Mouse (Mus musculus): Measurements from ENCODE around the gene Hsd17b2. TPM values are rescaled to one million over a fixed set of nuclear protein-coding genes. Genes with fewer than 3 reads are reported as not detected.
"Not testable (repeated sequence)": the region's sequence is repeated elsewhere in the genome, so short reads cannot be mapped to it uniquely, and the experiment has no call there.

Hsd17b2 gene
- total RNA-seq, 2 experiments from 2014 or later = not detected

DNA sequence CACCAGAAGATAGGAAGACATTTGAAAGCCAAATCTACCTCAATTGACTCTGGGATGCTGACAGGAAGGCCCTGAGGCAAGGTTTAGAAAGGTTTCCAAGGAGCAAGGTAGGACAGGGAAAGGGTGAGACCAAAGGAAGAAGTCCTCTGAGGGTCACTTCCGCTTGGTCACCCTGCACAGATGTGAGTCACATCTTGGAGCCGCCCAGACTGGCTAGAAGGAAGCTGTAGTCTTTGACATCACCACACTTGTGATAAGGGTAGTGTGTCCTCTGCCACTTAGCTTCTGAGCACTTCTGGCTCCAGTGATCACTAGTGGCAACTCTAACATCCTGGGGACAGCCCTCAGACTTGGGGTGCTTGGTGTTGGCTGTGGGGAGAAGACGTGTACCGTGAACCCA lies 4.4 kb downstream of the Hsd17b2 start:
- ATAC-seq (replicated peaks; ENCODE audit: poor library complexity, severe bottlenecking) = no peak

DNA sequence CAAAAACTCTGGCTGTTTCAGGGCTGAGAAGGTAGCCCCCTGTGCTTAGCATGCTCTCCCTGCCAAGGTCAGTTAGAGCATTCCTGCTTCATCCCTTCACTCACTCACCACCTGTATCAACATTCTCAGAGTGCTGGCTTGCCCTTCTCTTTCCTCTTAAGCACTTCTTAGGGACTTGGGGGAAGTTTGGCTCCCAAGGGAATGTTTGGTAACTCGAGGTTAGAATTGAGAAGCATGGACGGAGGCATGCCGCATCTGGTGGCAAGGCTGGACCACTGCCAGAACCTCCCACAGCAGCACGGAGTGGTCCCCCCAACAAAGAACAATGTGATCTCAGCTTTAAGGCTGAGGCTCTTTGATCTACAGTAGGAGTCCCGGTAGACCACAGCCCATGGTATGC lies 10.5 kb downstream of the Hsd17b2 start:
- no peak for ATAC-seq (replicated peaks; ENCODE audit: poor library complexity, severe bottlenecking)

GRCm38 (mm10) chr8:117714604-117715003 lies 12.9 kb downstream of the Hsd17b2 start:
- ATAC-seq (replicated peaks; ENCODE audit: poor library complexity, severe bottlenecking) = no peak

- ATAC-seq (replicated peaks; ENCODE audit: poor library complexity, severe bottlenecking) = no peak
Measured at GRCm38 (mm10) chr8:117715896-117716295, 14.2 kb downstream of the Hsd17b2 start.

DNA sequence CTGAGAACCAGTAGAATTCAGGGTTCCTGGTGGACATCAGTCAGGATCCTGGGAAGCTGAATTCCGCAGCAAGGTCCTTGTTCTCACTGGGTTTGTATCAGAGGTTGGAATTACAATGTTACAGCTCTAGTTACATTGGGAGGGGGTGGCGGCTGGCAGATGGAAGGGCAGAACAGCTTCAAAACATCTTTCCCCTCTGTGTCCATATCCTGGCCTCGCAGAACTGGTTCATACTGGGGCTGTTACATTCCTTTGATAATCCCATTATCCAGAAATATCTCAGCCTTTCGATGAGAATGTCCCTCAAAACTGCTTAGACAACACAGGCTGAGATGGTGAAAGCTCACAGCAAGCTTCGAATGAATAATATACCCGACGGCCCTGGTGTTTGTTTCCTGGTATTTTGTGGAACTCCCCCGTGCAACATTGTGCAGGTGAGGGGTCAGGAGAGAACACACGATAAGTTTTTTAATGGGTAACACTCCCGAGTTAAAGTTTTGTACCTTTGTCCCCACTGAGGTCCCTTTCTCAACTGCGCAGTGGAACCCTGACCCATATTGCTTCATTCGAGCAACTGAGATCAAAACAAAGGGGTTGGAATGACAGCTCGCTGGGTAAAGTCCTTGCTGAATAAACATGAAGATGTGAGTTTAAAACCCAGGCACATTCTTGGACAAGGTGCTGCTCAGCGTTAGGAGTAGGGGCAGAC lies 16.6 kb downstream of the Hsd17b2 start:
- no peak for ATAC-seq (replicated peaks; ENCODE audit: poor library complexity, severe bottlenecking)

GRCm38 (mm10) chr8:117726467-117726866 lies 24.8 kb downstream of the Hsd17b2 start:
- no peak for ATAC-seq (replicated peaks; ENCODE audit: poor library complexity, severe bottlenecking)

DNA sequence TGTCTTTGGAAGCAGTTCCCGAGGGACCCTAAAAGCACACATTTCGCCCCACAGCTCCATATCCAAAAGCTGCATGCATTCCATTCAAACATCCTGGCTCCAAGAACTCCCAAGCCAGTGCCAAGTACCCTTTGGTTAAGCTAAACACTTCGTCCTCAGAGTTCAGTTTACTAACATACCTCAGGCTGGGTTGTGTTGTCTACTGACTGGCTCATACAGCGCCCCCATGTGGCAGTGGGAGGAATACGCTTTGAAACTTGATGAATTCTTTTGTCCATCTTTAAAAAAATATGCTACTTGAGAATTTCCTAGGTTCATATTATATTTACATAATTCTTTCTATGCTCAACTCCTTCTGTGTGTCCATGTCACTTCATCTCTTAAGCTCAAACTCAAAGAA lies 25.9 kb downstream of the Hsd17b2 start:
- no peak for ATAC-seq (replicated peaks; ENCODE audit: poor library complexity, severe bottlenecking)

GRCm38 (mm10) chr8:117728234-117728633 lies 26.5 kb downstream of the Hsd17b2 start:
- no peak for ATAC-seq (replicated peaks; ENCODE audit: poor library complexity, severe bottlenecking)

DNA sequence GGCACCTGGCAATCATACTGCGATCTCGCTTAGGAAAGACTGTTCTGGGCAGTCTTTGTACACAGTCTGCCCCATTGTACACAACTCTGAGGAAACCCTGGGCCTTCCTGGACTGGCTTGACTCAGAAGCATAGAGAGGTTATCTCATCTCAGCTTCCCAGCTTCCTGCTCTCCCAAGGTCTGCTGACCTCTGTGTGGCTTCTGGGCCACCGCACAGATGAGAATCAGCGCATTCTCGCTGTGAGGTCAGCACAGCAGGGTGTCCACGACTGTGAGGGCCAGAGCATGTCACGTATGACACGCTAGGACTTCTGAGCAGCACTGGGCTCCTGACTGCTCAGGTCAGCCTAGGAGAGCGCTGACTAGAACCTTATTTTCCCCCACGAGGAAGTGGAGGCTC lies 29.3 kb downstream of the Hsd17b2 start:
- ATAC-seq (replicated peaks; ENCODE audit: poor library complexity, severe bottlenecking) = no peak

DNA sequence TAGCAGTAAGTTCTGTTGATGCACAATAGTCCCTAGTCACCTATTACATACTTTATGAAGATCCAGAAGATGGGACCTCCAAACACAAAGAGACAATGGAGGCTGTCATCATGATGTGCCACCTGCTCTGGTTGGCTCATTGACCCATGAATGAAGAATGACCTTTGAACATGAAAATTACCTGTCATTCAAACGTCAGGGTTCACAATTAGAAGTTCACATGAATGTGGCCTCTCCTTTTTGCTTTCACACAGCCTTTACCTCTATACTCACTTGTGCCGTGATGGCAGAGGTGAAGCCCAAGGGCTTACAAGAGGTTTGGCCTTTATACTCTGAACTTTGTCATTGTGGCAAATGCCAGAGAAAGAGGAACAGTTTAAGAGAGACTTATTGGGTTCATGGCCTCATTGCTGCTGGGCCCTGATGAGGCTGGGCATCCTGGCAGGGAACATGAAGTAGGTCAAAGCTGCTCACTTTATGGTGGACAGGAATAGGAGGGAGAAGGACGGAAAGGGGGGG lies 35.0 kb downstream of the Hsd17b2 start:
- no peak for ATAC-seq (replicated peaks; ENCODE audit: poor library complexity, severe bottlenecking)

DNA sequence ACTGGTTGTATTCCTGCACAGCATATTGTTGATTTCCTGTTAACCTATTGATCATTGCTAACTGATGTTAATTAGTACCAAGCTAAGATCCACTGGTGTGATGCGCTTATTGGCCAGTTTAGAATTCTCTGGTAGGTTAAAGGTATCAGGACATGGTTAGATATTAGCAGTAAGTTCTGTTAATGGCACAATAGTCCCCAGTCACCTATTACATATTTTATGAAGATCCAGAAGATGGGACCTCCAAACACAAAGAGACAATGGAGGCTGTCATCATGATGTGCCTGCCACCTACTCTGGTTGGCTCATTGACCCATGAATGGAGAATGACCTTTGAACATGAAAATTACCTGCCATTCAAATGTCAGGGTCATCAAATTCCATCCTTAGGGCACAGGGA lies 36.5 kb downstream of the Hsd17b2 start:
- not testable (repeated sequence) for ATAC-seq (replicated peaks; ENCODE audit: poor library complexity, severe bottlenecking)

GRCm38 (mm10) chr8:117740387-117740998 lies 38.8 kb downstream of the Hsd17b2 start:
- ATAC-seq (replicated peaks; ENCODE audit: poor library complexity, severe bottlenecking) = no peak

- ATAC-seq (replicated peaks; ENCODE audit: poor library complexity, severe bottlenecking) = no peak
Measured at GRCm38 (mm10) chr8:117742431-117743012, 40.8 kb downstream of the Hsd17b2 start.

DNA sequence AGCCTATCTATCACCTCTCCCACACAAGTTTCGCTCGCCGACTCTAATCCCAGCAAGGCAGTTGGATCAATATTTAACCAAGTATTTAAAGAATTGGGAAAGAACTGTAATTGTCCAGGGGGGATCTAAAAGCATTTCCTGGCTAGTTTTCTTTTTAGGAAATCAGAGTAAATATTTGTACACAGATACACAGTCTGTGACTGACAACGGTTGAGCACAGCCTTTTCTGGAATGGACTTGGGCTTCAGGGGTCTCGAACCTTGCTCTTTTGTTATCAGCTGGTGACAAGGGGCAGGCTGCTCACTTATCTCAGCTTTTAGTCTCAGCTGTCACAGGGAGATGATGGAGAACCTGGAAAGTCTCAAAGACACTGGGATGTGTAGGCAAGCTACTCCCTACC lies 44.9 kb downstream of the Hsd17b2 start:
- ATAC-seq (replicated peaks; ENCODE audit: poor library complexity, severe bottlenecking) = no peak

DNA sequence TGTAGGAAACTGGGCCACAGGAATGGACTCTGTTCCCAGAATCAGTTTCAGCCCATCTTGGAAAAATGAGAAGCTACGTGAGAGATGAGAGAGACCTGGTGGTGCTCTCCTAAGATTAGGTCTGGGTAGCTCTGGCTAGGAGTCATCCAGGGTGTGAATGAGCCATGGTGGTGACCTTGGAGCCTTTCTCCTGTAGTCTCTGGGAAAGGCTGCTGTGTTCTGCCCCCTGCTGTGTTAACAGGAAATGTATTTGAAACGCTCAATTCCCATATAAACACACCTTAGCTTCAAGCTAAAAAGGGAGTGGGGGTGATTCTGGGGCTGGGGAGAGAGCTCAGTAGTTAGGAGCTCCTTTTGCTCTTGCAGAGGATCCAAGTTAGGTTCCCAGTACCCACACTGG lies 45.7 kb downstream of the Hsd17b2 start:
- ATAC-seq (replicated peaks; ENCODE audit: poor library complexity, severe bottlenecking) = no peak

DNA sequence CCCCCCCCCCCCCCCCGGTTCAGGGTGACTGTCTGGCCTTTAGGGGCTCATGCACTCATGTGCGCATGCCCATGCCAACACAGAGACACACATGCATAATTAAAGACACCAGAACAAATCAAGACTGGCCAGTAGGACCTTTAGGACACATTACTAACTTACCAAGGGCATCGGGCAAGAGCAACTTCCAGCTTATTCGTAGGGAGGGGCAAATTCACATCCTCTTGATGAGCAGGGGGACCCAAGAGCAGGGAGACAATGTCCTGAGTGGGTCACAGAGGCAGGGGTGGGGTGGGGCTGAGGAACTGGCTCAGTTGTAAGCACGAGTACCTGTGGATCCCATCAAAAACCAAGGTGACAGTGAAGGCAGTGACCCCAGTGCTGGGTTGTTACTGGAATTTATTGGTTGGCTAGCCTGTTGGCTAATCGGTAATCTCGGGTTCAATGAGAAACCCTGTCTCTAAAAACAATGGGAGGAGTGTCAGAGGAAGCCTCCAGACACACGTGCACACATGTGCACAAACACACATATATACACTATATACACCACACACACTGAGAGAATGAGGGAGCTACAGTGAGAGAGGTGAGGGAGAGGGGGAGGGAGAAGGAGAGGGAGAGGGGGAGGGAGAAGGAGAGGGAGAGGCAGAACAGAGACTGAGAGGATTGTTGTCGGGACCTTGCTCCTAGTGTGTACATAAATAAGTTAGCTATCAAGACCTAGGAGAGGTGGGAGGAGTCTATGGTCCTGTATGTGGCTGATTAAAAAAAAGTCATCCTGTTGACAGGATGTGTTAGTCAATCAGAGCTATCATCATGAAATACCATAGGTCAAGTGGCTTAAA lies 46.4 kb downstream of the Hsd17b2 start:
- ATAC-seq (replicated peaks; ENCODE audit: poor library complexity, severe bottlenecking) = no peak

DNA sequence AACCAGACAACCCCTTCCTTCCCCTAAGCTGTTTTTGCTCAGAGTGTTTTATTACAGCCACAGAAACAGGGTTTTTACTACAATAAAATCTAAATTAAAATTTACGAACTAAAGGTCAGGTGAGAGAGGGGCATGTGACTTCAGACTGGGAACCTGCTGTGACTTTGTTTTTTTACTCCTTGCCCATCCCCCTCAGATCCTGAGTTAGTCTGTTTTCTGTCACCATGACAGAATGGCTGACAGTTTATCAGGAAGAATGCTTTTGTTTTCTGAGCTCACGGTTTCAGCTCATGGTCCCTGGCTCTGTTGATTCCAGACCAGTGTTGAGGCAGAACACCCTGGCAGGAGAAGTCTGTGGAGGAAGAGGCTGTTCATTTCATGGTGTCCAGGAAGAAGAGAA lies 47.7 kb downstream of the Hsd17b2 start:
- ATAC-seq (replicated peaks; ENCODE audit: poor library complexity, severe bottlenecking) = no peak

DNA sequence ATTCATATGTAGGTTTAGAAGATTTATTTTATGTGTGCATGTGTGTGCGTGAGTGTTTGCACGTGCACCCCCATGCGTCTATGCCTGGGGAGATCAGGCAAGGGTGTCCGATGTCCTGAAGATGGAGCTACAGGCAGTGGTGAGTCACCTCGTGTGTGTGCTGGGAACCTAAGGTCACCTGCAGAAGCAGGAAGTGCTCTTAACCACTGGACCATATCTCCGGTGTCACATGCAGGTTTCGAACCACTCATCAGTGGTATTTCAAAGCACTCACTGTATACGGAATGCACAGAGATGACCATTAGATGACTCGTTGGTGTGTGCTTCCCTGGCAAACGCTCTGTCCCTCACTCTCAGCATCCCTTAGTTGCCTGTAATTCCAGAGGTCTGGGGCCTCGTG lies 56.2 kb downstream of the Hsd17b2 start:
- ATAC-seq (replicated peaks; ENCODE audit: poor library complexity, severe bottlenecking) = no peak

GRCm38 (mm10) chr8:117762776-117763175 lies 61.1 kb downstream of the Hsd17b2 start:
- no peak for ATAC-seq (replicated peaks; ENCODE audit: poor library complexity, severe bottlenecking)

DNA sequence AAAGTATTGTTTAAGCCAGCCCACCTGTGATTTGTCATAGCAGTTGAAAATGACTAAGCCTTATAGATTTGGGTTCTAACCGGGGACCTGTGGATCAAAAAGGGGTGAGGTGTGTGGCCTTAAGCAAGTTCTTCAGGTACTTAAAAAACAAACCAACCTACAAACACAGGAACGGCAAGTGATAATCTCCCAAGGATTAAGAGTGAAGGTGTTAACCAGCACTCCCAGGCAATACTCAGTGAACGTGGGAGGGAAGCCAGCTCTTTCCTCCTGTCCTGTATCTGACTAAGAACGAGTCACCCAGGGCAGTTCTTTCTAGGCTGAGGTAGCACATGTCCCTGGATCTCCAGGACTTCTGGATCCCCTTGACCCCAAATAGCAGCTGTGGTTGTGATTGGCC lies 62.9 kb downstream of the Hsd17b2 start:
- no peak for ATAC-seq (replicated peaks; ENCODE audit: poor library complexity, severe bottlenecking)

DNA sequence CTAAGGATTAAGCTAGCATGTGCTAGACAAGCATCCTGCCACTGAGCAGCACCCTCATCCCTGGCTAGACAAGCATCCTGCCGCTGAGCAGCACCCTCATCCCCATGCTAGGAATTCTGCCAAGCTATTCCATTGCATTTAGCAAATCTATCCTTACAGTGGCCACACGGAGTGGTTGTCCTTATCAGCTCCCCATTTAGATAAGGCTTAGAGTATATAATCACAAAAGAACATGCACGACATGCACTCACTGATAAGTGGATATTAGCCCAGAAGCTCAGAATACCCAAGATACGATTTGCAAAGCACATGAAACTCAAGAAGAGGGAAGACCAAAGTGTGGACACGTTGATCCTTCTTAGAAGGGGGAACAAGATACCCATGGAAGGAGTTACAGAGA lies 64.2 kb downstream of the Hsd17b2 start:
- ATAC-seq (replicated peaks; ENCODE audit: poor library complexity, severe bottlenecking) = no peak

Data from granulocyte monocyte progenitor cell, adult 5-6 weeks (primary cell).